Comparison of ENCODE assay signal across 9 mouse cellular contexts in genomic region chr11:96765645-96766044, GRCm38 (mm10). TPM values are rescaled to one million over a fixed set of nuclear protein-coding genes. Genes with fewer than 3 reads are reported as not detected.
A peak's percentile ranks its signal among the peaks of the same experiment; 100 is the strongest.
DNase-seq lines count a peak whose midpoint lies in the region; TF ChIP-seq lines count a peak whose summit lies in the region.
"Had no signal": no experiment of that assay in that cellular context is flagged by ENCODE, and none has a peak within 500 bp of the region (broad histone marks: within the 10 kb centered on the region; RNA-seq: fewer than 3 reads in every experiment).

No protein-coding gene starts in this region.

- no peak for TF ChIP-seq RAD21 in MEL (IDR thresholded peaks at IDR 0.05; ENCODE audit: low read depth, low read length)

- no peaks in the 10 kb centered on the region for H3K9me3 ChIP-seq in MEL (replicated peaks; ENCODE audit: insufficient read depth, low read length)

- H3K9ac ChIP-seq in MEL (ENCODE audit: control insufficient read depth, low read depth, low read length, poor library complexity, severe bottlenecking): no peak overlapping the region

- H3K36me3 ChIP-seq in MEL (ENCODE audit: control insufficient read depth in 1 of 2, insufficient read depth in 2 of 2, low read length in 2 of 2): peaks cover 2 to 3% of the 10 kb centered on the region in 2 experiments; a peak in 3 of 4 replicates

- peak overlapping the region; percentile 21; the same call in 1 of the 2 replicates for H3K27ac ChIP-seq in MEL (ENCODE audit: control insufficient read depth, low read depth, low read length)

- no peaks in the 10 kb centered on the region for H3K79me2 ChIP-seq in MEL (ENCODE audit: control insufficient read depth, insufficient read depth, low read length, poor library complexity)

- H3K4me1 ChIP-seq in MEL (ENCODE audit: control insufficient read depth in 1 of 2, insufficient read depth in 2 of 2, low read length in 2 of 2): peaks cover 0 to 15% of the 10 kb centered on the region in 2 experiments; a peak in 2 of 4 replicates

- H3K4me3 ChIP-seq in MEL (ENCODE audit: control insufficient read depth in 1 of 2, insufficient read depth in 1 of 2, low read depth in 2 of 2, low read length in 2 of 2): no peak overlapping the region

- no peak for TF ChIP-seq CTCF in MEL (IDR thresholded peaks at IDR 0.05 in 2 of 3, conservative IDR thresholded peaks at IDR 0.05 in 1 of 3; ENCODE audit: control insufficient read depth in 1 of 3, insufficient read depth in 1 of 3, low read depth in 2 of 3, low read length in 3 of 3, poor library complexity in 1 of 3, severe bottlenecking in 1 of 3)

- intact Hi-C loops in heart, postnatal 25 days (cut with DNase I): no loop called here

- H3K27me3 ChIP-seq in MEL (ENCODE audit: control insufficient read depth in 1 of 2, insufficient read depth in 2 of 2, low read length in 2 of 2): peaks cover under 1 to 3% of the 10 kb centered on the region in 2 experiments; a peak in 3 of 4 replicates

- peak; percentile 98 for DNase-seq in heart, adult 11 months
- DNase-seq in heart, postnatal 25 days (ENCODE audit: low spot score): no peak
- DNase-seq in MEL (ENCODE audit: low read depth, low spot score): peak; percentile 70
- DNase-seq in heart, postnatal 4 days: peak; percentile 21
- DNase-seq in lung, postnatal 4 days: peak; percentile 55 to 60
- DNase-seq in frontal cortex, postnatal 25 days (ENCODE audit: low spot score in 2 of 2): no peak
- no peak for DNase-seq in layer of hippocampus, adult 18-20 months (ENCODE audit: low spot score in 2 of 2)
- no peak for DNase-seq in right cerebral cortex, adult 18-20 months
- DNase-seq: adrenal gland, postnatal 10 days had no signal

- TF ChIP-seq POLR2A in MEL (IDR thresholded peaks at IDR 0.05; ENCODE audit: control insufficient read depth in 1 of 2, insufficient read depth in 1 of 2, low read depth in 1 of 2, low read length in 2 of 2, poor library complexity in 1 of 2): no peak

- TF ChIP-seq EP300 in MEL (IDR thresholded peaks at IDR 0.05; ENCODE audit: low read depth in 1 of 2, low read length in 2 of 2): no peak

TF ChIP-seq in MEL, 35 proteins besides CTCF, POLR2A, EP300 and RAD21:
- TF ChIP-seq SMC3 (IDR thresholded peaks at IDR 0.05; ENCODE audit: low read depth, low read length): no peak
- no peak for TF ChIP-seq MXI1 (IDR thresholded peaks at IDR 0.05; ENCODE audit: low read depth, low read length)
- TF ChIP-seq MYB (IDR thresholded peaks at IDR 0.05; ENCODE audit: low read depth, low read length): no peak
- TF ChIP-seq SIN3A (IDR thresholded peaks at IDR 0.05; ENCODE audit: low read length): no peak
- no peak for TF ChIP-seq KAT2A (conservative IDR thresholded peaks at IDR 0.05; ENCODE audit: low read depth, low read length)
- no peak for TF ChIP-seq MAX (IDR thresholded peaks at IDR 0.05; ENCODE audit: low read length)
- TF ChIP-seq TBP (IDR thresholded peaks at IDR 0.05; ENCODE audit: low read depth, low read length): 0 out of 2 replicates have a peak, but pooled peaks have one; percentile 15
- peak; percentile 45; the same call in 1 of the 2 replicates for TF ChIP-seq ELF1 (IDR thresholded peaks at IDR 0.05; ENCODE audit: low read depth, low read length)
- no peak for TF ChIP-seq NRF1 (IDR thresholded peaks at IDR 0.05; ENCODE audit: insufficient read depth, low read depth, low read length, poor library complexity, severe bottlenecking)
- TF ChIP-seq ETS1 (IDR thresholded peaks at IDR 0.05; ENCODE audit: low read depth, low read length): 0 out of 2 replicates have a peak, but pooled peaks have one; percentile 10
- TF ChIP-seq RCOR1 (IDR thresholded peaks at IDR 0.05; ENCODE audit: low read depth, low read length): 0 out of 2 replicates have a peak, but pooled peaks have one; percentile 28
TF ChIP-seq in MEL: peak in this region for 4.

RNA-seq across cellular contexts. Expression of gene Snx11, which starts 11.7 kb away (rescaled TPM):
- total RNA-seq in heart, postnatal 25 days (2021): 10 to 100 TPM; 12.1 to 13.4 TPM
- 33.9 and 43.1 TPM in 2 replicates for total RNA-seq in MEL (2012; rRNA removed)
- polyA plus RNA-seq in MEL (2012; ENCODE audit: insufficient read depth in 1 of 2, insufficient read length in 2 of 2, low read depth in 1 of 2, low replicate concordance in 2 of 2, missing spikeins in 1 of 2): 10 to 100 TPM in 1 of 2 experiments, not detected in 1; 33.7 TPM
- 10 to 100 TPM; 15.5 to 18.2 TPM for total RNA-seq in heart, postnatal 4 days (2021)
- 10 to 100 TPM; 50.1 to 52.1 TPM for total RNA-seq in layer of hippocampus, adult 18-20 months (2021)

RNA-seq across cellular contexts. Expression of gene Cbx1, which starts 23.3 kb away (rescaled TPM):
- 10 to 100 TPM; 36.6 to 39.0 TPM for total RNA-seq in heart, postnatal 25 days (2021)
- total RNA-seq in MEL (2012; rRNA removed): 132 and 135 TPM in 2 replicates
- polyA plus RNA-seq in MEL (2012; ENCODE audit: insufficient read depth in 1 of 2, insufficient read length in 2 of 2, low read depth in 1 of 2, low replicate concordance in 2 of 2, missing spikeins in 1 of 2): 100 to 1,000 TPM; 152 to 368 TPM
- total RNA-seq in heart, postnatal 4 days (2021): 10 to 100 TPM; 69.6 to 72.0 TPM
- 10 to 100 TPM; 48.5 to 48.9 TPM for total RNA-seq in layer of hippocampus, adult 18-20 months (2021)

Comparison
In these comparisons a context has a peak if more than half of its experiments do, and no peak if none do; other contexts are left out.
1. DNase-seq: peak in heart, adult 11 months (single experiment), MEL (single experiment), heart, postnatal 4 days (single experiment) and lung, postnatal 4 days (2 of 2); none in heart, postnatal 25 days (single experiment), frontal cortex, postnatal 25 days (0 of 2), layer of hippocampus, adult 18-20 months (0 of 2) and right cerebral cortex, adult 18-20 months (single experiment).